Mouse (Mus musculus) left cerebral cortex, adult 2 months (tissue): ENCODE results near the gene Sphk2. TPM values are rescaled to one million over a fixed set of nuclear protein-coding genes. Genes with fewer than 3 reads are reported as not detected.

Experiments
- DNase-seq, 2 experiments: peaks; one replicate each; pipeline ENCODE4 v3.0.0; 2021 to 2022; ENCODE audit warnings: low spot score in 2 of 2, mixed read lengths in 1 of 2; ENCODE audit errors: extremely low spot score in 1 of 2
- H3K27ac ChIP-seq: fragments of 200-600 bp; 2 replicates; pipeline ENCODE4 v1.8.1; 2022
- H3K4me3 ChIP-seq: fragments of 200-600 bp; 2 replicates; pipeline ENCODE4 v1.8.1; 2022
- CTCF ChIP-seq: fragments of 200-600 bp; IDR thresholded peaks from 2 replicates; pipeline ENCODE4 v1.8.1; 2022; ENCODE audit warnings: antibody characterized with exemption, mild to moderate bottlenecking, moderate library complexity
- intact Hi-C: fragments of 180-260 bp; cut with DNase I; formaldehyde crosslinking; loops from one replicate; pipeline ENCODE4 v1.15.1; 2025
- total RNA-seq, 2 experiments: library from RNA; stranded (reverse); gene quantifications; 2 replicates each; pipeline ENCODE4 v1.2.3; 2021

The Sphk2 gene
- total RNA-seq, 2 experiments from 2014 or later = 30.8 to 34.4 TPM

GRCm38 (mm10) chr7:45660746-45661478 lies 56.9 kb downstream of the Sphk2 start:
- Histone ChIP-seq H3K27ac (no peak overlapping the region), H3K4me3 (no peak overlapping the region)
- no peak for TF ChIP-seq CTCF
- intact Hi-C loops = no loop called here
- DNase-seq = no peak

Other genes with a start within 250 kb of the Sphk2 start
- gene Tulp2, start 236.1 kb downstream of the Sphk2 start, total RNA-seq = under 1 TPM in 1 of 2 experiments, not detected in 1; 0.30 TPM
- 1 to 10 TPM; 1.5 to 2.0 TPM for gene Gm45808, start 231.2 kb downstream of the Sphk2 start, total RNA-seq
- 1 to 10 TPM; 3.7 to 4.8 TPM for gene Dhdh, start 229.2 kb downstream of the Sphk2 start, total RNA-seq
- gene Nucb1, start 207.6 kb downstream of the Sphk2 start, total RNA-seq = 100 to 1,000 TPM in 1 of 2 experiments, 10 to 100 TPM in 1; 95.4 to 106 TPM
- 10 to 100 TPM; 25.2 to 29.3 TPM for gene Ppp1r15a, start 191.7 kb downstream of the Sphk2 start, total RNA-seq
- 1 to 10 TPM; 4.2 to 5.1 TPM for gene Plekha4, start 191.7 kb downstream of the Sphk2 start, total RNA-seq
- under 1 TPM; 0.61 to 0.68 TPM for gene Hsd17b14, start 163.1 kb downstream of the Sphk2 start, total RNA-seq
- 10 to 100 TPM; 25.4 to 26.2 TPM for gene Bcat2, start 147.8 kb downstream of the Sphk2 start, total RNA-seq
- gene Fgf21, start 102.5 kb downstream of the Sphk2 start, total RNA-seq = not detected
- not detected for gene Fut1, start 100.7 kb downstream of the Sphk2 start, total RNA-seq
- gene Izumo1, start 96.2 kb downstream of the Sphk2 start, total RNA-seq = under 1 TPM in 1 of 2 experiments, not detected in 1; 0.34 TPM
- gene Rasip1, start 90.5 kb downstream of the Sphk2 start, total RNA-seq = 1 to 10 TPM; 6.1 to 8.0 TPM
- gene Mamstr, start 78.0 kb downstream of the Sphk2 start, total RNA-seq = 1 to 10 TPM; 3.5 to 3.9 TPM
- gene Fut2, start 51.6 kb downstream of the Sphk2 start, total RNA-seq = under 1 TPM in 1 of 2 experiments, not detected in 1; 0.11 TPM
- gene Ntn5, start 34.0 kb downstream of the Sphk2 start, total RNA-seq = 1 to 10 TPM; 6.4 to 6.9 TPM
- 1 to 10 TPM; 1.1 to 1.2 TPM for gene Sec1, start 23.6 kb downstream of the Sphk2 start, total RNA-seq
- 100 to 1,000 TPM; 211 to 244 TPM for gene Car11, start 18.2 kb downstream of the Sphk2 start, total RNA-seq
- 100 to 1,000 TPM in 1 of 2 experiments, 10 to 100 TPM in 1; 60.3 to 104 TPM for gene Dbp, start 12.9 kb downstream of the Sphk2 start, total RNA-seq
- gene Rpl18, start 2.5 kb downstream of the Sphk2 start, total RNA-seq = 100 to 1,000 TPM; 318 to 325 TPM
- under 1 TPM; 0.37 to 0.41 TPM for gene Fam83e, start 3.2 kb upstream of the Sphk2 start, total RNA-seq
- not detected for gene Spaca4, start 7.8 kb upstream of the Sphk2 start, total RNA-seq
- 100 to 1,000 TPM; 258 to 279 TPM for gene Lmtk3, start 65.7 kb upstream of the Sphk2 start, total RNA-seq
- 10 to 100 TPM; 11.3 to 13.6 TPM for gene Sult2b1, start 66.7 kb upstream of the Sphk2 start, total RNA-seq
- gene Cyth2, start 96.6 kb upstream of the Sphk2 start, total RNA-seq = 100 to 1,000 TPM; 172 to 185 TPM
- gene Kcnj14, start 106.8 kb upstream of the Sphk2 start, total RNA-seq = 1 to 10 TPM; 2.3 to 2.5 TPM
- gene Grwd1, start 112.9 kb upstream of the Sphk2 start, total RNA-seq = 10 to 100 TPM; 17.9 to 22.1 TPM
- gene Kdelr1, start 154.8 kb upstream of the Sphk2 start, total RNA-seq = 10 to 100 TPM; 67.4 to 75.4 TPM
- 10 to 100 TPM; 13.4 to 14.7 TPM for gene Grin2d, start 160.4 kb upstream of the Sphk2 start, total RNA-seq
- gene Syngr4, start 178.7 kb upstream of the Sphk2 start, total RNA-seq = not detected
- 10 to 100 TPM; 21.8 to 22.3 TPM for gene Tmem143, start 178.9 kb upstream of the Sphk2 start, total RNA-seq
- 1 to 10 TPM; 3.1 to 8.7 TPM for gene Emp3, start 203.4 kb upstream of the Sphk2 start, total RNA-seq
- 1 to 10 TPM; 2.3 TPM for gene Ccdc114, start 206.1 kb upstream of the Sphk2 start, total RNA-seq